Mouse (Mus musculus) embryo, embryonic 11.5 days (tissue): ENCODE data around the gene Ssna1.
"Not testable (repeated sequence)": the region's sequence is repeated elsewhere in the genome, so short reads cannot be mapped to it uniquely, and the experiment has no call there.

ENCODE experiments used
- DNase-seq: peaks from one replicate; pipeline ENCODE4 v3.0.0-alpha.2; 2012; ENCODE audit warnings: low read depth, low spot score

Gene Ssna1

DNA sequence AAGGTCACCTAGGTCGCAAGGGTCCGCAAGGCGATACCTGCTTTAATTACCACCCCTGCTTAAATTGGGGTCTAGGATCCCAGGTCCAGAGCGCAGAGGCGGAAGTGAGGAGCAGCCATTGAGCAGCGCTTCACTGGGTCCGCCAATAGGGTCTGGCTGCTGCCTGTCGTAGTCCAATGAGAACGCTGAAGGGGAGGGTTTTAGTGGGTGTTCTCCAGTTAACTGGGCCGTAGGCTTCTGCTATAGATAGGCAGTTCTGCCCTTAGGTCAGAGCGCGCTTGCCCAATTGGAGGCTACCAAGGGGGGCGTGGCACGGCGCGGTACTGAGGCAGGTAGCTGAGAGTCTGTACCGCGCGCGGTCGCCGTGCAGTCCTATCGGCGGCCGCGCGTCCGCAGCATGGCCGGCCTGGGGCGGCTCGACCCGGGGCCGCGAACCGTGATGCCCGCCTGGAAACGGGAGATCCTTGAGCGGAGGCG lies 9.9 kb downstream of the Ssna1 start, which contains the start of gene Tprn:
TSS of gene Tprn (plus strand) at position 328 of the 477 bp plus-strand sequence.
- DNase-seq: peak; percentile 89

DNA sequence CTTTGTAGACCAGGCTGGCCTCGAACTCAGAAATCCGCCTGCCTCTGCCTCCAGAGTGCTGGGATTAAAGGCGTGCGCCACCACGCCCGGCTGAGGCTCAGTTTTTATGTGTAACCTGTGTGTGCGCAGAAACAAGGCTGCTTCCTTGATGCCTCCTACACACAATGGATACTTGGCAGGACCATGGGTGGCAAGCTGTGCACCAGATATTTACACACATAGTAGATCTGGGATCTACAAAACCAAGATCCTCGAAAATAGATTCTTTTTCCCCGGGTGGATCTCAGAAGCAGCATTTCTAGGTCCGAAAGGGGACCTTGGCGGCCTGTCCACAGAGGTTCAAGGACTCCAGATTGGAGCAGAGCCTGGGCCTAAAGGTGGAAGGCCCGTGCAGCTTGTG lies 10.4 kb downstream of the Ssna1 start:
- DNase-seq: no peak

DNA sequence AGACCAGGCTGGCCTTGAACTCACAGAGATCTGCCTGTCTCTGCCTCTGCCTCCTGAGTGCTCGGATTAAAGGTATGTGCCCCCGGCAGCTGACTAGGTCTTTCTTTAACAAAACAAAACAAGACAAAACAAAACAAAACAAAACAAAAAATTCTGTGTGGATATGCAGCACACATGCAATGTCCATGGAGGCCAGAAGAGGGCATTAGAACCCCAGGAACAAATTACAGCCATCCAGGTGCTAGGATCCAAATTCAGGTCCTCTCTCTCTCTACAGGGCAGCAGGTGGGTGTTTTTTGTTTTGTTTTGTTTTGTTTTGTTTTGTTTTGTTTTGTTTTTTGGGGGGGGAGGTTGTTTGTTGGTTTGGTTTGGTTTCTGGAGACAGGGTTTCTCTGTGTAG lies 13.4 kb downstream of the Ssna1 start:
- DNase-seq: no peak

DNA sequence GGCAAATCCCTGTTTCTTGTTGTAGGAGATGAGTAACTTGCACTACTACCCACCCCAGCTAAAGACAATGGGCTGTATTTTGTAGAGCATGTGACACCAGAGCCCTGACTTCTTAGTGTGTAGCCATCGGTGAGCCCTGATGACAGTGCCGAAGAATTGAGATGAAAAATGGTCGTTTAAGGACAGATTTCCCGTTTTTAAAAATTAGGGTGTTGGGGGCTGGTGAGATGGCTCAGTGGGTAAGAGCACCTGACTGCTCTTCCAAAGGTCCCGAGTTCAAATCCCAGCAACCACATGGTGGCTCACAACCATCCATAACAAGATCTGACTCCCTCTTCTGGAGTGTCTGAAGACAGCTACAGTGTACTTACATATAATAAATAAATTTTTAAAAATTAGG lies 15.0 kb downstream of the Ssna1 start:
- not testable (repeated sequence) for DNase-seq

DNA sequence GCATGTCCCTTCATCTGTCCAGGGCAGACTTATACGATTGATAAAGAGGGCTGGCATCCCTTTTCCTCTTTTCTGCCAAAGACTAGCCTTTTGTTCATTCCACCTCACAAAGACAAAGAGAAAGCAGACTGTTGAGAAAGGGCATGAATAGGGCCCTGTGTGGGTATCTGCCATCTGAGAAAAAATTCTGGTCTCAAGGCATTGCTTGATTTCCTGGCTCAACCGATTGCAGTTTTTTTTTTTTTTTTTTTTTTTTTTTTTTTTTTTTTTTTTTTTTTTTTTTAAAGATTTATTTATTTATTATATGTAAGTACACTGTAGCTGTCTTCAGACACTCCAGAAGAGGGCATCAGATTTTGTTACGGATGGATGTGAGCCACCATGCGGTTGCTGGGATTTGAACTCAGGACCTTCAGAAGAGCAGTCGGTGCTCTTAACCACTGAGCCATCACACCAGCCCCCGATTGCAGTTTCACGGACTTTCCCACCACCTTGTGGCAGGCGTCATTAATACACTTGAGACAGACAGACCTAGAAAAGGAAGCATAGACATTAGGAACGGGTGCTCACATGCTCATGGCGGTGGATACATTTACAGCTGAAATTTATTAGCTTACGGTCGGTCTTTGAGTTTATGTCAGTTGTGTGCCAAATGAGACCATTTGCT lies 15.7 kb downstream of the Ssna1 start:
- DNase-seq: not testable (repeated sequence)

DNA sequence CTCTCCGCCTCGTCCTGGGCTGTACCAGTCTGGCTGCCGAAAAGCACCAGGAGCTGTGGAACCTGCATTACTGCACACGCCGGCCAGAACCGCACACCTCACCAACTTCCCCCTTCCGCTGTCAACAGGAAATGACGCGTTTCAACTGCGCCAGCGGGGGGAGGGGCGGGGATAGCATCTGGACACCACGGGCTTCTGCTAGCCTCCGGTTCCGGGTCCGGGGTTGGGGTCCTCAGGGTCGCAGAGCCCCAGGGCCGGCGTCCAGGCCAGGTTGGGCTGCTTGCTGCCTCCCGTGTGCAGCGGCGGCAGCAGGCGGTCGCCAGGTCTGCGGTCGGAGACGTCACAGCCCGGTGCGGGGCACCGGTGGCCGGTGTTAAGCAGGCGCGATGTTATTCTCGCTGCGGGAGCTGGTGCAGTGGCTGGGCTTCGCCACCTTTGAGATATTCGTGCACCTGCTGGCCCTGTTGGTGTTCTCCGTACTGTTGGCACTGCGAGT lies 16.9 kb downstream of the Ssna1 start, which contains the start of gene Tmem203:
TSS of gene Tmem203 (plus strand) at position 156 of the 496 bp plus-strand sequence.
- peak; percentile 86 for DNase-seq

DNA sequence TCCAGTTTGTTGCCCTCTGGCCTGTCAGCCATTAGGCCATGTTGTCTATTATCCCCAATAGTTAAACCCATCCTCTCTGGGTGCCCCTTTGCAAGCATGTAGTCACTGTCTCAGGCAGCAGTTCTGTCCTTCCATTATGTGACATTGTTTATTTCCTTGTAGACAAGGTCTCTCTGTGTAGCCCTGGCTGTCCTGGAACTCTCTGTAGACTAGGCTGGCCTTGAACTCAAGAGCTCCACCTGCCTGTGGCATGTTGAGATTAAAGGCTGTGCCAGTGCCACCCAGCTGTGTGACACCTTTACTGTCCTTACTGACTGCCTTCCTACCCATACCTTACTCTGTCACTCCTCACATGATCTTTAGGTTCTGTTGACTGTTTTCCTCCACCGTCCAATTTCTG lies 19.9 kb downstream of the Ssna1 start:
- no peak for DNase-seq

DNA sequence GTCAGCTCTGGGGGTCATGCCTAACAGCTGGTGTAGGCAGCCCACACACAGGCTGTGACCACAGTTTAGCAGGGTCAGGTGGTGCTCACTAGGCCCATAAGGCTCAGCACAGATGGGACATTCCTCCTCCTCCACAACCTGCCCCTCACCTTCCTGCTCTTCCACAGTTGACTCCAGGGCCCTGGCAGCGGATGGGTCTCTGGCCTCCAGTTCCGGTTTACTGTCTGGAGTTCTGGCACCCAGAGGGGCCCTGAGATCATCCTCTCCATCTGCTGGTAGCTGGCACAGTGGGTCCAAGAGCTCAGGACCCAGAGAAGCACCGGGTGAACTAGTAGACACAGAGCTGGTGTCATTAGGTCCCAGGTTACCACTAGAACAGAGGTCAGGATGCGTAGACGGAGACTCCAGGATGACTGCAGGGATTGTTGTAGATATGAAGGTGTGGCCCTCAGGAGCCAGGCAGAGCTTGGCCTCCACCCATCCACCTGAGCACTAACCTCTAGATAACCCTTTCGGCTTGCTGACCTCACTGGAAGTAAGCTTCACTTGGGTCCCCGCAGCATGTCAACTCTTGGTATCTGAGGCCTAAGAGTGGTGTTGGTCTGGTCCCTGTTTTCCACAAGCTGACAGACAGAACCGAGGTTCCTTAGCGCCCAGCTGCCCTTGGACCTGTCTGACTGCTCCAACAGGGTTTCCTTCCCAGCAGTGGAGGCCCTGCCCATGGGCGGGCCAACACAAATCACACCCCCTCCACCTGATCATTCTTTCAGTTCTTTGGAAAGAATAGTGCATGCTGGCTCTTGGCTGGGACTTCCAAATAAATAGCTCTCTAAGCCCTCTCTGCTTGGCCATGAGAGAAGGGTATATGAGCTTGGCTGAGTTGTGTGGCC lies 25.8 kb downstream of the Ssna1 start, which contains the start of gene AL732309.1:
TSS of gene AL732309.1 (minus strand) at position 681 of the 890 bp plus-strand sequence.
- no peak for DNase-seq

DNA sequence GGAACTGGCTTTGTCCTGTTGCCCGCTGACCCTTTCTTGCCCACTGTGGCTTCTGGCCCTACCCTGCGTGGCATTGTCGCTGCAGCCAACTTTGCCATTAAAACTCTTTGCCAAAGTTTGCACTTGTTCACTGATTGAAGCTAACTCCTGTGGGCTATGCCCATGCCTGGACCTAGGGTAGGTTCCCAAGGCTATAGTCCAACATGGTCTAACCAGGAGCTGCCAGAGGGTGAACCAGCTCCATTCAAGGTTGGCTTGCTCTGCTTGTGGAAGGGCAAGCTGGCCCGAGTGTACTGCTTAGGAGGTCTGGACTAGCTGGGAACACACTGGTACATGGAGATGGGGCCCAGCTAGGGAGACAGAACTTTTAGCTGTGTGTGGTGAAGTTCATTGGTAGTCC lies 28.1 kb downstream of the Ssna1 start:
- no peak for DNase-seq

DNA sequence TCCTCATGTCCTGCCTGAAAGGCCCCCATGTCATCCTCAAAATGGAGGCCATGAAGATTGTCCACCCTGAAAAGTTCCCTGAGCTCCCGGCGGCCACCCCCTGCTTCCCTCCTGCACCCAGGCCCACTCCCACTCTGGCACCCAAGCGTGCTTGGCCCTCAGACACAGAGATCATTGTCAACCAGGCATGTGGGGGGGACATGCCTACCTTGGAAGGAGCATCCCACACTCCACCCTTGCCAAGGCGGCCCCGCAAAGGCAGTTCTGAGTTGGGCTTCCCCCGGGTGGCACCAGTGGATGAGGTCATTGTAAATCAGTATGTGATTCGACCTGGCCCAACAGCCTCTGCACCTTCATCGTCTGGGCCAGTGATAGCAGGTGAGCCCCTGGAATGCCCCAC lies 28.9 kb downstream of the Ssna1 start:
- DNase-seq: no peak

DNA sequence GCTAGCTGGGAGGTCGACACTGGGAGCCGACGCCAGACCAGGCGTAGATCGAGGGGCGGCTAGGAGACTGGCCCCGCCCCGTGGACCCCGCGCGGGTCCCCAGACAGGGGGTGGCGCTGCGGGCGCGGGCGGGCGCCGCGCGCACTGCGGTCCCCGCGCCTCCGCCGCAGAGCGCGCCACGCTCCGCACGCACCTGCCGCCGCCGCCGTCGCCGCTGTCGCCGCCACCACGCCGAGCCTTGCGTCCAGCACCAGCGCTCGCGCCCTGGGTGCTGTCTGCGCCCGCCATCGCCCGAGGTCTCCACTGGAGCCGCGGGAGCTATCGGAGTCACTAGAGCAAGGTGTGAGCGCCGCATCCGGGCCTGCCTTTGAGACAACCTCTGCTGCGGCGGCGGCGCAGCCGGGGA lies 30.1 kb downstream of the Ssna1 start, which contains the start of the genes Rnf208 and Cysrt1:
TSS of gene Rnf208 (plus strand) at position 155 of the 406 bp plus-strand sequence.
TSS of gene Cysrt1 (minus strand) at position 352 of the 406 bp plus-strand sequence.
- no peak for DNase-seq

DNA sequence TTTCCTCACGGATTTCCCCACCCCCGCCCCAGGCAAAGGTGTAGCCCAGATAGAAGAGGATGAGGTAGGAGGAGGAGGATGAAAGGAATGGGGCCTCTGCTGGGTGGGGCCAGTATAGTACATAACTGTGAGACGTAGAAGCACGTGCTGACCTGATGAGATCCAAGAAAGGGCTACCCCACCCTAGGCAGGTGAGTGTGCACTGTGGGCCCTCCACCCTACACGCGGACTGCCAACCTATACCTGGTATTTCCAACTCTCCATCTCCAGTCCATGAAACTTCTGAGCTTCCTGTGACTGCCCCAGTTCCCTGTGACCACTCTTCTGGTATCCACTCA lies 30.8 kb downstream of the Ssna1 start:
- no peak for DNase-seq

DNA sequence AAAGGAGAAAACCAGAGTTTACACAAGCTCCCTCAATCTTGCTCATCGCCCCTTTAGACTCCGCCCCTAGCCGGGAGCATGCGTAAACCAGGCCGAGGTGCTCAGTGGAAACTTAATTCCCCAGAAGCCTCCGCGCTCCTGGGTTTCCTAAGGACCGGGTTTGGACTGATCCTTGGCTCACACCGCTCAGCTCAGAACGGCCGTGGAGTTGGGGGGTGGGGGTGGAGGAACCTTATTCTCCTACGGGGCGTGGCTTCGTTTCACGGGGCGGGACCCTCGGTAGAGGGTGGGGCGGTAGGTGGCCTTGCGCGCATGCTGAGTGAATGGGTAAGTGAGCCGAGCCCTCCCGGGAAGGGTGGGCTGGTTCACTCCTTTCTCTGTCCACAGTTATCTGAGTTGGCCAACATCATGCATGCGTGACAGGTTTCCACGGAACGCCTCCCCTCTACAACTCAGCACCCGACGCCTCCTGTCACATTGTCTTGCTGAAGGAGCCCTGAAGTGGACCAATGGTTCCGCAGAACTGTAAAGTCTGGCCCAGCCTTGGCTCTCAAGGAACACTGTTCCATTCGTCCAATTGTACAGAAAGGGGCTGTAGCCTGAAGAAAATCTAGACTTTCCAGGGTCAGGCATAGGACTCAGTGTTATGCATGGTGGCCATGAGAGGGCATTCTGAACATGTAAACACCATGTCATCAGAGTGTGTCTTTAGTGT lies 31.4 kb downstream of the Ssna1 start:
- peak; percentile 59 for DNase-seq

DNA sequence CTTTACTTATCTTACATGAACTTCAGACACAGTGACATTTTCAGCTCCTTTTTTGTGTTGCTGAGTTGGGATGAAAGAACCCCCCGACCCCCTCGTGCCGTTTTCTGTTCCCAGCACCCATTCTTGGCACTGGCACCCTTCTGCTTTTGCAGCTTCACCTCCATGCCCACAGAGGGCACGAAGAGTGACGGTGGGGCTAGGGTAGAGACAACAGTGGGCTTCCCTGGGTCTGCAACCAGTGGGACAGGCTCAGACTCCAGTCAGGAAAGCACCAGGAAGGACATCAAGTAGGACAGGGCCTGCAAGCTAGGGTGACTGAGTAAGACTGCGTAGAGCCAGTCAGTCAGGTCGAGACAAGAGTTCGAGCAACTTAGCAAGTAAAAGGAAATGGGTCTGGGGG lies 31.9 kb downstream of the Ssna1 start:
- no peak for DNase-seq

DNA sequence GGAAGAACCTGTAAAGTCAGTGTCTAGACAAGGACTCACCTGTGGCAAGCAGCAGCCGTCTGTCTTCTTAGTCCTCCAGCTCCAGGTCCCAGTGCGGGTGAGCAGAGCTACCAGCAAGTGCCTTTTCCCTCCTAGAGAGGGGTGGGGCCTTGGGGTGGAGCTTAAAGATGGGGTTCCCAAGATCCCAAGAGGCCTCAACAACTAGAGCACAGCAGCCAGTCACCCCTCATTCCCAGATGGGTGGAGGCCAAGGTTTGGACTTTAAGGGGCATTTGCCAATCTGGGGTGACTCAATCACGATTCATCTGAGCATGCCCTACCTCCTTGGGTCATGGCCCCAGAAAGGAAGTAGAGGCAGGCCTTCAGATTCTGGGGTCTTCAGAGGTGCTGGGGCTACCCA lies 32.5 kb downstream of the Ssna1 start:
- no peak for DNase-seq

DNA sequence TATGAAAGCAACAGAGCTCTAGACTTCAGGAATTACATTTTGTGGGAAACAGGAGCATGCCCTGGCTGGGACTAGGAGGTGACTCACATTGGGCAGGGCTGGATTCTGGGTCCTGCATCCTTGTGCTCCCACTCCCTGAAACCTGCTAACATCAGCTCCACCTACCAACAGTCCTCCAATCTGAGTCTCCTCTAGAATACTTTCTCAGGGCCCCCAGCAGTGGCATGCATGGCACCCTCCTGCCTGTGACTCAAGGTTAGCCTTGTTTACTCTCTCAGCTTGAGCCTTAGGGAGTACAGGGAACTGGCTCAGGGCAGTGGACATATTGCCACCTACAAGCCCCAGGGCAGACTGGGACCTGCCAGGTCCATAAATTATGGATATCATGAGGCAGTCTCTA lies 34.1 kb downstream of the Ssna1 start:
- DNase-seq: no peak

DNA sequence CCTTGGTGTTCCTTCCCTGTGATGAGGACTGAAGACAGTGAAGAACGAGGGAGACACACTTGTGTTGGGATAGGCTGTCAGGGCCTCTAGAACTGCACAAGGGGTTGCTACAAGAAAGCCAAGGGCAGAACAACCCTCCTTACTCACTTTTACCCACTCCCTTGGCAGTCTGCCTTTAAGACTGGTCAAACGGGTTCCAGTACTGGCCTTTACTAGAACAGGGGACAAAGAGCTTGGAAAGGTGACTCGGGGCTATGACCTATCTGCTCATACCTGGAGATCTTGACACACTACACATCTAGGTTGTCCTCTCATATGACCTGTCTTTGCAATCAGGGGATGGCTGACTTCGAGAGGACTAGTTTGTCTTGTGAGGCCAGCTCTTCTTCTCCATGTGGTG lies 34.7 kb downstream of the Ssna1 start:
- no peak for DNase-seq

DNA sequence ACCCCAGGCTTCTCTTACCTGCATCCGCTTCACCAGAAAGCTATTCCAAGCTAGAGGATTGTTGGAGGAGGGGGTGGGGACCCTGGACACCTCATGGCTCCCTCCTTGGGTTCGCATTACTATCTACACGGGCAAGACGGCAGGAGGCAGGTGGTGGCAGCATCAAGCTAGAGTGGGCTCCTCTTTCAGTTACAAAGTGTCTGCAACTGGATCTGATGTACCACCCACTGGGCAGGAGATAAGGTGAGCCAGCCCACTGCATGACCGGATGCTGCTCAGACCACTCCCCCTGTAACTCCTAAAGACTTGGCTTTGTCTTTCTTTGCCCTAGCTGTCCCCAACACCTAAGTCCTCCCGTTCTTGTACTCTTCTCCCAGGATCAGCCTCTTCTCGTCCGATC lies 35.6 kb downstream of the Ssna1 start, which contains the start of gene Rnf224:
TSS of gene Rnf224 (minus strand) at position 174 of the 400 bp plus-strand sequence.
- DNase-seq: no peak

DNA sequence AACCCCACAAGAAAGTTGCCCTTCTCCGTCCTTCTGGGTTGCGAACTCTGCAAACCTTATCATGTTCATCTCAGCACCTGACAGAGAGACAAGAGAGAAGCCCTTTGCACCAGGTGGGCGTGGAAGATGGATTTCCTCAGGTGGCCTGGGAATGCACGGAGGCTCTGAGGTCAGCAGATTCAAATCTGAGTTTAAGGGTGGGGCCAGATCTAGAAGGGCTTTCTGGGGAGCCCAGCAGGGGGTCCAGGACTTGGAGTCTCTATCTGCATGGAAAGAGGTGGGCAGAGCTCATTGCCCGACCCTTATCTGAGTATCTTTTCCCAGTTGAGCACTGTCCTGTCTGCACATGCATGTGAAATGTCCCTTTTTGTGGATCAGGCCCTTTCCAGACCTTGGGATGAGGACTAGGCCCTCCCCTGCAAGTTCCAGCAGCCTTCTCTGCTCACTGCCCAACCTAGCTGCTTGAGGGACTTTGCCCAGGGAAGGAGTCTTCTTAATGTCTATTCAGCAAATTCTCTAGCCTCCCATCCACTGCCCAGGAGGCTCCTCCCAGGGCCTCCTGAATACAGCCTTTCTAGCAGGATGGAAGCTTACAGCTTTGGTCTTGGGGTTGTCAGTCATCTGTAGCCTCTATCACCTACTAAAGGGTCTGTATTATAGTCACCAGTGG lies 37.6 kb downstream of the Ssna1 start:
- no peak for DNase-seq

DNA sequence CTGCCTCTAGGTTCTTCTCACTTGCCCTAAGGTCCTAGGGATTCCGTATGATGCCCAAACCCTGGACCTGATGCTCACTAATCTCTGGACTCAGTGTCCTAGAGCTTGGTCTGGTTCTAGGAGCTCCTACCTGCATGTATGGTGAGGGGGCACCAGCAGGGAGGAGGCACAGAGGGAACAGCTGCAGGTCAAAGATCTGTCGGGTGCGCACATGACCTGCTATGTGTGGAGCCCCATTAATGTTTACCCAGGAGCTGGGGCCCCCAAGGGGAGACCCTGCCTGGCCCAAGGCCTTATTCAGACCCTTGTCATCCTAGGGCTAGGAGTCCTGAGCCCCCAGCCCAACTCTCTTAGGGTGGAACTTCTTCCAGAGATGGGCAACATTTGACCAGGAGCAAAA lies 38.2 kb downstream of the Ssna1 start, which contains the start of gene Slc34a3:
TSS of gene Slc34a3 (minus strand) at position 315 of the 400 bp plus-strand sequence.
- DNase-seq: no peak

DNA sequence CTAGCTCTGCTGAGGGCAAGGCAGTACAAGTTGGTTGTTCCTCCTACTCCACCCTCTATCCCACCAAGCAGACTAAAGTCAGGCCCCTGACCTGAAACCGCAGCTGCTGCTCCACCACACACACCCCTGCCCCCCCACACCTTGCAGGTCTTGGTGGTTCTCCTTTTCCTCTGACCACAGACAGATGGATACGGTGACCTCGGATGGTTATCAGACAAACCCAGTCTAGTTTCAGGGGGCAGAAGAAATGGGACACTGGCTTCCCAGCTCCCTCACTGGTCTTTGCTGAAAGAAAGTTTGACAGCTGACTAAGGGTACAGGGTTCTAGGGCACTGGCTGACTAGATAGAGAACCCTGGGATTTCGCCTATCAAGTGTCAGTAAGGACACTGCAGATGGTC lies 38.8 kb downstream of the Ssna1 start:
- no peak for DNase-seq
